Mouse (Mus musculus) myocyte (in vitro differentiated cells): ENCODE measurements around the gene Dgkd. TPM values are rescaled to one million over a fixed set of nuclear protein-coding genes. Genes with fewer than 3 reads are reported as not detected.

ENCODE experiments used
- H3K27me3 ChIP-seq: one replicate; pipeline ENCODE4 v1.6.1; 2011; ENCODE audit not compliant: control insufficient read depth, insufficient read depth, insufficient read length
- H3K36me3 ChIP-seq: one replicate; pipeline ENCODE4 v1.6.1; 2011; ENCODE audit not compliant: control insufficient read depth, insufficient read depth
- H3K4me2 ChIP-seq: one replicate; pipeline ENCODE4 v1.6.1; 2011; ENCODE audit warnings: low read depth, control low read depth
- H3K4me3 ChIP-seq: one replicate; pipeline ENCODE4 v1.5.1; 2011; ENCODE audit warnings: mild to moderate bottlenecking, control low read depth, moderate library complexity
- H3K79me2 ChIP-seq: one replicate; pipeline ENCODE4 v1.6.1; 2011; ENCODE audit not compliant: control insufficient read depth, insufficient read depth
- H3ac ChIP-seq: one replicate; pipeline ENCODE4 v1.6.1; 2011; ENCODE audit not compliant: control insufficient read depth, insufficient read length
- CEBPB ChIP-seq: IDR thresholded peaks from 2 replicates; pipeline ENCODE4 v1.6.1; 2011; ENCODE audit warnings: mild to moderate bottlenecking, moderate library complexity; ENCODE audit not compliant: poor library complexity, insufficient read depth, severe bottlenecking
- E2F4 ChIP-seq: IDR thresholded peaks from one replicate; pipeline ENCODE4 v1.6.1; 2011; ENCODE audit warnings: mild to moderate bottlenecking, control low read depth, moderate library complexity; ENCODE audit not compliant: insufficient read depth
- MAX ChIP-seq: IDR thresholded peaks from one replicate; pipeline ENCODE4 v1.6.1; 2011; ENCODE audit warnings: low read depth, mild to moderate bottlenecking, control low read depth
- MYOD1 ChIP-seq, 3 experiments: IDR thresholded peaks; one replicate each; pipeline ENCODE4 v1.6.1; 2011; ENCODE audit warnings: control low read depth in 2 of 3, low read depth in 2 of 3, mild to moderate bottlenecking in 2 of 3, moderate library complexity in 1 of 3; ENCODE audit not compliant: insufficient read length in 2 of 3, control insufficient read depth in 1 of 3
- MYOG ChIP-seq, 3 experiments: IDR thresholded peaks; one replicate each; pipeline ENCODE4 v1.6.1; 2011; ENCODE audit warnings: control low read depth in 2 of 3, low read depth in 2 of 3, mild to moderate bottlenecking in 2 of 3; ENCODE audit not compliant: insufficient read length in 2 of 3, control insufficient read depth in 1 of 3, insufficient read depth in 1 of 3
- POLR2A ChIP-seq: IDR thresholded peaks from one replicate; pipeline ENCODE4 v1.6.1; 2011; ENCODE audit warnings: low read depth, mild to moderate bottlenecking, control low read depth, moderate library complexity; ENCODE audit not compliant: insufficient read length
- POLR2AphosphoS2 ChIP-seq: IDR thresholded peaks from one replicate; pipeline ENCODE4 v1.6.1; 2011; ENCODE audit warnings: low read depth, control low read depth; ENCODE audit not compliant: insufficient read length
- REST ChIP-seq: IDR thresholded peaks from one replicate; pipeline ENCODE4 v1.6.1; 2011; ENCODE audit warnings: mild to moderate bottlenecking, control low read depth, moderate library complexity; ENCODE audit not compliant: insufficient read depth, insufficient read length
- SRF ChIP-seq: IDR thresholded peaks from one replicate; pipeline ENCODE4 v1.6.1; 2011; ENCODE audit warnings: low read depth; ENCODE audit not compliant: control insufficient read depth, insufficient read length
- TCF12 ChIP-seq: IDR thresholded peaks from one replicate; pipeline ENCODE4 v1.6.1; 2011; ENCODE audit warnings: mild to moderate bottlenecking, control low read depth; ENCODE audit not compliant: poor library complexity, insufficient read depth, severe bottlenecking
- TCF3 ChIP-seq: IDR thresholded peaks from one replicate; pipeline ENCODE4 v1.6.1; 2011; ENCODE audit warnings: low read depth, control low read depth; ENCODE audit not compliant: insufficient read length
- USF1 ChIP-seq: IDR thresholded peaks from one replicate; pipeline ENCODE4 v1.6.1; 2011; ENCODE audit warnings: low read depth, mild to moderate bottlenecking, control low read depth, moderate library complexity
- polyA plus RNA-seq: library from polyadenylated mRNA; unstranded; fragments of >200 nt; fragmentation: generic; extraction: Trizol; gene quantifications from one replicate; pipeline ENCODE4 v1.2.1, GENCODE M21; 2012; ENCODE audit warnings: missing spikeins

Dgkd gene
- polyA plus RNA-seq, 1 experiment = 59.3 TPM

DNA sequence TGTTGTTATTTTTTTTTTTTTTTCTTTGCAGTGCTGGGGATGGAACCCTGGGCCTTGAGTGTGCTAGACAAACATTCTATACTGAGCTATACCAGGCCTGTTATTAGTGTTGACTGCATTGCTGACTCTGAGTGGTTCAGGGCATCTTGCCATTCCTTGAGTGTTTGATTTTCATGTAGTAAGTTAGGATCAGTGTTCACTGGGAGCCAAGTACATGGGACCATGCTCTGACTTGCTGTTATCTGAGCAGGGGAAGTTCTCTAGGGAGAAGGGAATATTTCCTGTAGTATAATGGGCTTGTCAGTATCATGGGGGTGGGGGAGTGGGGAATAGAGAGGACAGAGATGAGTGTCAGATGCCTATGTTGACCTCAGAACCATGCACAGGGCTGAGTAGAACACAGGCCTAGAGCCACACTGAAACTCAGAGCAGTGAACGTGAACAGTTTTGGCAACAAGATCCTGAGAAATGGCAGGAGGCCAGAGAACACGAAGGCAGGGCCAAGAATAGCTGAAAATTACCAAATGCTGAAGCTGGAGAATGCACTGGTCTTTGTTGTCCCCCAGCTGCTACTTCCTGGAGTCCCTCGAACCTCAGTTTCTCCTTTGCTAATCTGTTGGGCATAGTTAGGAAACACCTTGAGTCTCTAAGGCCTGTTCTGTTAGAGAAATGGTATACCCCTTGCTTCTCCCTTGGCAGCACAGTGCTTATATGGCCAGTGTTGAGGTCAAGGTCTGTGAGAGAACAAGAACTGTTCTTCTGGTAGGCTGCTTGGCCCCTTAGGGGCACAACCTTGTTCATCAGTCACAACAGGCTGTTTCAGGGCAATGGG is 26.6 kb downstream of the Dgkd start:
- TF ChIP-seq TCF3 = no peak
- TF ChIP-seq MYOG (IDR thresholded peaks at IDR 0.05; ENCODE audit: control insufficient read depth in 1 of 3, insufficient read depth in 1 of 3, insufficient read length in 2 of 3, low read depth in 2 of 3) = peak in 1 of 3 experiments; percentile 49
- no peak for TF ChIP-seq REST
- TF ChIP-seq SRF = no peak
- peak overlapping the region; percentile 53 for H3K4me2 ChIP-seq

DNA sequence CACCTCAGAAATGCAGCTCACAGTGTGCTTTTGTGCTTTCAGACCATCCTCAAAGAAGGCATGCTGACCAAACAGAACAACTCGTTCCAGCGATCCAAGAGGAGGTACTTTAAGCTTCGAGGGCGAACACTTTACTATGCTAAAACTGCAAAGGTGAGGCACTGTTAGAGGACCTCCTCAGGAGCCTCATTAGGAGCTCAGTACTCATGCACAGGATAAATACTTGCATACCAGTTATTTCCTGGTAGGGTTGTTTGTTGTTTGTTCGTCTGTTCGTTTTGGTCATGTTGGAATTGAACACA is 27.2 kb downstream of the Dgkd start:
- peak overlapping the region; percentile 53 for H3K4me2 ChIP-seq
- no peak overlapping the region for H3ac ChIP-seq
- no peak for TF ChIP-seq MAX
- TF ChIP-seq TCF3 = no peak
- TF ChIP-seq MYOG (IDR thresholded peaks at IDR 0.05; ENCODE audit: control insufficient read depth in 1 of 3, insufficient read depth in 1 of 3, insufficient read length in 2 of 3, low read depth in 2 of 3) = no peak
- TF ChIP-seq CEBPB = no peak
- no peak for TF ChIP-seq USF1
- TF ChIP-seq POLR2A = no peak
- no peak for TF ChIP-seq POLR2AphosphoS2
- TF ChIP-seq E2F4 = no peak
- TF ChIP-seq REST = no peak
- no peak for TF ChIP-seq TCF12
- TF ChIP-seq SRF = no peak
- TF ChIP-seq MYOD1 (IDR thresholded peaks at IDR 0.05; ENCODE audit: control insufficient read depth in 1 of 3, insufficient read length in 2 of 3, low read depth in 2 of 3) = no peak
- H3K4me3 ChIP-seq = no peak overlapping the region
- peaks cover 50% of the 10 kb centered on the region for H3K79me2 ChIP-seq
- H3K36me3 ChIP-seq = peaks cover 20% of the 10 kb centered on the region
- H3K27me3 ChIP-seq = no peaks in the 10 kb centered on the region

More for the DNA sequence above, 26.6 kb downstream of the Dgkd start:
- Histone ChIP-seq H3K36me3 (peaks cover 19% of the 10 kb centered on the region), H3K4me3 (no peak overlapping the region), H3K79me2 (peaks cover 56% of the 10 kb centered on the region), H3K27me3 (no peaks in the 10 kb centered on the region), H3ac (no peak overlapping the region)

DNA sequence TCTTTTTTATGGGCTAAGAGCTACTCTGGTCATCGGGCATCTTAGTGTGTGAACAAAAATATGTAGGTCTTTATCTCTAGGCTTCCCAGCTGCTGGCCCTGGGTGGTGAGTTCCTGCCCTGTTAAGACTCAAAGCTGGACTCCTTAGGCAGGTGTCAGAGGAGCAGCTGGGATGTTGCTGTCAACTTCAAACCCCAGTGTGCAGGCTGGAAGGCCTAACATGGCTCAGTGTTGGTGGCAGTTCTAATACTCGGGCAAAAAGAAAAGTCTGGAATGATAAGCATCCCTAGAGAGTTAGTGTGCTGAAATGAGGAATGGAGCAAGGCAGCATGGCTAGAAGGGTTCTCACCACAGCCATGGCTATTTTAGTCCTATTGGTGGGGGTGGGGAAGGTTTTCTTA is 27.8 kb downstream of the Dgkd start:
- peak overlapping the region; percentile 53 for H3K4me2 ChIP-seq
- no peak for TF ChIP-seq USF1
- TF ChIP-seq TCF3 = peak; percentile 71
- peak; percentile 82 to 92 (median 86) for TF ChIP-seq MYOD1 (IDR thresholded peaks at IDR 0.05; ENCODE audit: control insufficient read depth in 1 of 3, insufficient read length in 2 of 3, low read depth in 2 of 3)
- TF ChIP-seq MYOG (IDR thresholded peaks at IDR 0.05; ENCODE audit: control insufficient read depth in 1 of 3, insufficient read depth in 1 of 3, insufficient read length in 2 of 3, low read depth in 2 of 3) = peak; percentile 79 to 96 (median 92)
- no peak for TF ChIP-seq CEBPB
- peak; percentile 89 for TF ChIP-seq TCF12
- TF ChIP-seq POLR2A = no peak
- TF ChIP-seq REST = no peak

DNA sequence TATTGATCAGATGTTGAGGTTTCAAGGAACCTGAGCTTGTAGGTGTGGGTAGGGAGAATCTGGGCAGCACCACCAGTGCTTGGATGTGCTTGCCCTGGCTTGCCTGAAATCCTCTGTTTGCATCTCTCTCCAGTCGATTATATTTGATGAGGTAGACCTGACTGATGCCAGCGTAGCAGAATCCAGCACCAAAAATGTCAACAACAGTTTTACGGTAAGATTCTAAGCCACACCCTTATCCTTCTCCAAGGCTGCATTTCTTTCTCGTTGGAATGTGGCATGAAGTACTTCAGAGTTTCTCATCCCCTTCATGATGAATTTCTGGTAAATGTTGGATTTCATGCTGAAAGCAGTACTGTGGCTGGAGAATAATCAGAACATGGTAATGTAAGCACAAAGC is 28.6 kb downstream of the Dgkd start:
- H3K27me3 ChIP-seq = no peaks in the 10 kb centered on the region
- H3K4me2 ChIP-seq = peak overlapping the region; percentile 41
- no peak overlapping the region for H3ac ChIP-seq
- H3K4me3 ChIP-seq = no peak overlapping the region
- peaks cover 36% of the 10 kb centered on the region for H3K79me2 ChIP-seq
- TF ChIP-seq MYOG (IDR thresholded peaks at IDR 0.05; ENCODE audit: control insufficient read depth in 1 of 3, insufficient read depth in 1 of 3, insufficient read length in 2 of 3, low read depth in 2 of 3) (no peak), CEBPB (no peak), TCF3 (no peak), SRF (no peak), E2F4 (no peak), USF1 (no peak), MYOD1 (IDR thresholded peaks at IDR 0.05; ENCODE audit: control insufficient read depth in 1 of 3, insufficient read length in 2 of 3, low read depth in 2 of 3) (no peak), REST (no peak), TCF12 (no peak), POLR2AphosphoS2 (no peak), POLR2A (no peak), MAX (no peak)
- H3K36me3 ChIP-seq = peaks cover 28% of the 10 kb centered on the region

More for the DNA sequence above, 27.8 kb downstream of the Dgkd start:
- H3ac ChIP-seq = no peak overlapping the region
- peaks cover 26% of the 10 kb centered on the region for H3K36me3 ChIP-seq
- H3K79me2 ChIP-seq = peaks cover 45% of the 10 kb centered on the region
- H3K4me3 ChIP-seq = no peak overlapping the region
- no peaks in the 10 kb centered on the region for H3K27me3 ChIP-seq

DNA sequence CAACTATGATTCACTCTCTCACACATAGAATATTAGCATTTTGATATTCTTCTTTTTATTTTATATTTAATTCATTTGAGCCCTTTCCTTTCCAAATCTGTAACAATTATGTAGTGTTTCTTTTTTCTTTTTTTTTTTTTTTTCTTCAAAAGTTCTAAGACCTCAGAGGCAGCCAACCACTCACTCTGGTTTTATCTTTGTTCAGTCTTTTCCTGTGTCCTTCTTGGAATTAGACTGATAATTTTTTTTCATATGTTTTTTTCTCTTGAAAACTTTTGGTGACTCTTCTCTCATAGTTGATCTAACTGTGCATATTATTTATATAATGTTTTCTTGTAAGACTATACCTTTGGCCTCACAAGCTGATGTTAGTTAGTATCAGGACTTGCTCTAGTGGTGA is 29.5 kb downstream of the Dgkd start:
- Histone ChIP-seq H3K4me2 (no peak overlapping the region), H3K27me3 (no peaks in the 10 kb centered on the region), H3ac (no peak overlapping the region), H3K4me3 (no peak overlapping the region), H3K79me2 (peaks cover 34% of the 10 kb centered on the region), H3K36me3 (peaks cover 28% of the 10 kb centered on the region)
- TF ChIP-seq CEBPB = no peak
